Mouse (Mus musculus): ENCODE measurements around the gene Prrt3.

Prrt3 gene

GRCm38 (mm10) chr6:113501388-113502084, at the start of gene Prrt3:
Gene Prrt3 (minus strand): TSS chr6:113501931.
- in situ Hi-C loops (cut with MboI; ENCODE audit: low pct_unique_long_range_greater_than_20kb in 1 of 2, low sequenced_read_pairs in 2 of 2, unreplicated experiment in 1 of 2), result no loop called here

GRCm38 (mm10) chr6:113543906-113544481, 42.3 kb upstream of the Prrt3 start:
- in situ Hi-C loops (cut with MboI; ENCODE audit: low pct_unique_long_range_greater_than_20kb in 1 of 2, low sequenced_read_pairs in 2 of 2, unreplicated experiment in 1 of 2), result no loop called here

GRCm38 (mm10) chr6:113541610-113542009, 39.9 kb upstream of the Prrt3 start:
- in situ Hi-C loops (cut with MboI; ENCODE audit: low pct_unique_long_range_greater_than_20kb in 1 of 2, low sequenced_read_pairs in 2 of 2, unreplicated experiment in 1 of 2), result no loop called here

- in situ Hi-C loops (cut with MboI; ENCODE audit: low pct_unique_long_range_greater_than_20kb in 1 of 2, low sequenced_read_pairs in 2 of 2, unreplicated experiment in 1 of 2), result no loop called here
Measured at GRCm38 (mm10) chr6:113534886-113535285, 33.2 kb upstream of the Prrt3 start.

DNA sequence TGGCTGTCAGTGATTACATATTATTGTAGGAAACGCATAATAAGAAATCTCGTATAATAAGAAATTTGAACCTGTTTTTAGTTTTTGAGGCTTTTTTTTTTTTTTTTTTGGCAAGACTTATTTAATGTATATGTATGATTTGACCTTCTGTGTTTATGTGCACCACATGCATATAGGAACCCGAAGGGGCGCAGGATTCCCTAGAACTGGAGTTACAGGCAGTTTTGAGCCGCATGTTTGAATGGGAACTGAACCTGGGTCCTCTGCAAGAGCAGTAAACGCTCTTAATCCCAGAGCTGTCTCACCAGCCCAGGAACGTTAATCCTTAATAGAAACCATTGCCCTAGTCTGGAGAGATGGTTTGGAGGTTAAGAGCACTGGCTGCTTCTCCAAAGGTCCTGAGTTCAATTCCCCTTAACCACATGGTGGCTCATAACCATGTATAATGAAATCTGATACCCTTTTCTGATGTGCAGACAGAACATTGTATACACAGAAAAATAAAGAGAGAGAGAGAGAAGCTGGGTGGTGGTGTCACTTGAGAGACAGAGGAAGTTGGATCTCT, 30.2 kb upstream of the Prrt3 start:
- in situ Hi-C loops (cut with MboI; ENCODE audit: low pct_unique_long_range_greater_than_20kb in 1 of 2, low sequenced_read_pairs in 2 of 2, unreplicated experiment in 1 of 2), result no loop called here

DNA sequence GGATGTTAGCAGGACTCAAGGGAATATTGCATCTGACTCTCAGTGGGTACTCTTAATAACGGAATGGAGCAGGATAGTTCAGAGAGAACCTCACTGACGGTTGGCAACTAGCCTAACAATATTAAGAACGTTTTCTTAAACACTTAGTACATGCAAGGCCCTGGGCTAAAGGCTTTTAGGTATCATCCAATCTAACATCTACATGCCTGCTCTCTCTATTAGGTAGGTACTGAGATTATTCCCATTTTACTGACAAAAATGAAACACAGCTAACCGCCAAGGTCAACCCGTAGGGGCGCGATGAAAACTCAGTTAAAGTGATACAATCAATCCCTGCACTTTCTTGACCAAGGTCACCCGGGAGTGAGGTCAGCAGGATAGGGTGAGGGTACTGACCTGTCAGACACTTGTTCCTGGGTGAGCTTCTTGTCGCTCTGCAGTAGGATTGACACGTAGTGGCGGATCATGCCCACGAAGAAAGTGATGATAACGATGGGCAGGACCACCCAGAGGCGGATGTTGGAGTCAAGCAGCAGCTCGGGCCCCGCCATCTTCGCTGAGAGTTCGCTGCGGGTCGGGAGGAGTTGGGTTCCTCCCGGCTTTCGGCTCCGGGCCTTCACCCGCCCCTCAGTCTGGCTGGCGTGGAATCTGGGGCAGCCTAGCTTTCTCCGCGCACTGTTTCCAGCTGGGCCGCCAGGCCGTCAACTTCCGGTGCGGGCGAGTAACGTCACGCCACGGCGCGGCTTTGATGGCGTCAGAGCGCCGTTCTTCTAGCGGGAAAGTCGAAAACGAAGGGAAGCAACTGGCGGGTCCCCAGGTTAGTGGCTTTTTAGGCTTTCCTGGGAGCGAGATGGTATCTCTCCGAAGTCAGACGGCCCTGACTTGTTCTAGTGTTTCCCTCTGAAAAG, 29.5 kb upstream of the Prrt3 start, which contains the start of the genes Emc3 and Fancd2:
Emc3 (minus strand) TSS at position 721 of the 908 bp plus-strand sequence.
Fancd2 (plus strand) TSS at position 751 of the 908 bp plus-strand sequence.
- in situ Hi-C loops (cut with MboI; ENCODE audit: low pct_unique_long_range_greater_than_20kb in 1 of 2, low sequenced_read_pairs in 2 of 2, unreplicated experiment in 1 of 2), result no loop called here

GRCm38 (mm10) chr6:113523420-113523819, 21.7 kb upstream of the Prrt3 start:
- in situ Hi-C loops (cut with MboI; ENCODE audit: low pct_unique_long_range_greater_than_20kb in 1 of 2, low sequenced_read_pairs in 2 of 2, unreplicated experiment in 1 of 2), result no loop called here

DNA sequence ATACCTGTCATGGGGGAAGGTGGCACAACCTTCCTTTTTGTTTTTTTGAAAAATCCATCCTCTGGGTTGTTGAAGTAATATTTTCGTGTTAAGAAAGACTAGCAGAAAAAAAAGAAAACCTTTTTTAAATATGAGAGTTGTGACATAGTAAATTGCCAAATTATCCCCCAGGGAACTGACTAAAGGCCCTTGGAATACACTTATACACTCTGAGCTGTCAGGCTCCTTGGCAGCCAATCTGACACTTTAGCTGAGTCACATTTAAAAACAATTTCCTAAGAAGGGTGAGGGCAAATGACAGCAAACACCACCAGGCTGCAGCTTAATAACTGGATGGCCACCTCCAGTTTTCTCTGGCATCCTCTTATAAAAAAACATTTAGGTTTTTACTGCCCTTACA, 20.6 kb upstream of the Prrt3 start:
- in situ Hi-C loops (cut with MboI; ENCODE audit: low pct_unique_long_range_greater_than_20kb in 1 of 2, low sequenced_read_pairs in 2 of 2, unreplicated experiment in 1 of 2), result no loop called here

GRCm38 (mm10) chr6:113517434-113518080, 15.8 kb upstream of the Prrt3 start:
- in situ Hi-C loops (cut with MboI; ENCODE audit: low pct_unique_long_range_greater_than_20kb in 1 of 2, low sequenced_read_pairs in 2 of 2, unreplicated experiment in 1 of 2), result no loop called here

DNA sequence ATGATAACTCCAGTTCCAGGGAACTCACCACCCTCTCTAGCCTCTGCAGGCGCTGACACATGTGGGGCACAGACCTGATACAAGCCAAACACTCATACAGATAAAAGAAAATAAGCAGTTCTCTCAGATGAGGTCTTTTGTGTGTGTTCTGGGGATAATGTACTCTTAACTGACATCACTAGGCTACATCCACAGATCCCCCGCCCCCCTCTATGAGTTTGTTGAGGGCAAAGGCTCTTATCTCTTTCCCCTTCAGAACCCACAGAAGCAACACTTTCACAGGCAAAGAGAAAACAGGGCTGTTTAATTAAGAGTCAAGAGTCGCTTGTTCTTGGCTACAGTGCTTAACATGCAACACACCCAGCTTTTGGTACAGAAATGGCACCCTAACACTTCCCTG, 12.9 kb upstream of the Prrt3 start:
- in situ Hi-C loops (cut with MboI; ENCODE audit: low pct_unique_long_range_greater_than_20kb in 1 of 2, low sequenced_read_pairs in 2 of 2, unreplicated experiment in 1 of 2), result no loop called here

DNA sequence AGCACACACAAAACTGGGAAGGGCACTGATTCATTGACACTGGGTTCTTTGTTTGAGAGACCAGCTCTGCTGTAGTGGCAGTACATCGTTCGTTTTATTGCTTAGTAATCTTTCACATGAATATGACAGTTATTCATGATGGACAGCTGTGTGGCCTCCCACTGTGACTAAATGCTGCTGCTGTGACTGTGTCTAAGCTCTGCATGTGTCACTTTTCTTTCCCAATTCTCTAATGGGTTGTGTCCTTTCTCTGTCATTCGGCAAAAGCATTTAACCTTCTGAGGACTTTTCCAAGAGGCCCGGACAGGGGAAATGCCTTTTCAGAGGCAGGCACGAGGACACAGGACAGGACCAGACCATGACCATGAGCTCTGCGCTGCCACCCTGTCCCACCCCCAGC, 12.2 kb upstream of the Prrt3 start:
- in situ Hi-C loops (cut with MboI; ENCODE audit: low pct_unique_long_range_greater_than_20kb in 1 of 2, low sequenced_read_pairs in 2 of 2, unreplicated experiment in 1 of 2), result no loop called here

GRCm38 (mm10) chr6:113508947-113509280, 7.2 kb upstream of the Prrt3 start:
- in situ Hi-C loops (cut with MboI; ENCODE audit: low pct_unique_long_range_greater_than_20kb in 1 of 2, low sequenced_read_pairs in 2 of 2, unreplicated experiment in 1 of 2), result no loop called here

GRCm38 (mm10) chr6:113508272-113508946, 6.7 kb upstream of the Prrt3 start:
- in situ Hi-C loops (cut with MboI; ENCODE audit: low pct_unique_long_range_greater_than_20kb in 1 of 2, low sequenced_read_pairs in 2 of 2, unreplicated experiment in 1 of 2), result no loop called here

- in situ Hi-C loops (cut with MboI; ENCODE audit: low pct_unique_long_range_greater_than_20kb in 1 of 2, low sequenced_read_pairs in 2 of 2, unreplicated experiment in 1 of 2), result no loop called here
Measured at GRCm38 (mm10) chr6:113507130-113507529, 5.4 kb upstream of the Prrt3 start.

GRCm38 (mm10) chr6:113505689-113506088, 4.0 kb upstream of the Prrt3 start:
- in situ Hi-C loops (cut with MboI; ENCODE audit: low pct_unique_long_range_greater_than_20kb in 1 of 2, low sequenced_read_pairs in 2 of 2, unreplicated experiment in 1 of 2), result no loop called here

- in situ Hi-C loops (cut with MboI; ENCODE audit: low pct_unique_long_range_greater_than_20kb in 1 of 2, low sequenced_read_pairs in 2 of 2, unreplicated experiment in 1 of 2), result no loop called here
Measured at GRCm38 (mm10) chr6:113502801-113503200, 1.1 kb upstream of the Prrt3 start.

DNA sequence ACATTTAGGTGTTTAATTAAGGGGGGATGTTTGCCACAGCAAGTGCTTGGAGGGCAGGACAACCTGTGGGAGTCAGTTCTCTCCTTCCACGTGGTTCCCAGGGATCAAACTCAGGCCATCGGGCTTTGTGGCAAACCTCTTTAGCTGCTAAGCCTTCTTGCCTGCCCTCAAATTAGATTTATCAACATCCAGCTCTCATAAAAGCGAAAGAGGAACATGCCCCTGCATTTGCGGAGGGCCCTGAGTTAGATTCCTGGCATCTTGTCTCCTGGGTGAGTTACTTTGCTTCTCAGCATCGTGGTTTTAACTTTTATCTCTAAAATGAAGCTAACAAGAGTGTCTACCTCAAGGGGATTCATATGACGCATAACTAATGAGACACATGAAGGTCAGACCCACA, 2.4 kb downstream of the Prrt3 start:
- in situ Hi-C loops (cut with MboI; ENCODE audit: low pct_unique_long_range_greater_than_20kb in 1 of 2, low sequenced_read_pairs in 2 of 2, unreplicated experiment in 1 of 2), result no loop called here

- in situ Hi-C loops (cut with MboI; ENCODE audit: low pct_unique_long_range_greater_than_20kb in 1 of 2, low sequenced_read_pairs in 2 of 2, unreplicated experiment in 1 of 2), result no loop called here
Measured at GRCm38 (mm10) chr6:113495071-113495675, 6.6 kb downstream of the Prrt3 start.
